Mouse (Mus musculus): ENCODE measurements around the gene Dot1l.
"Not testable (repeated sequence)": the region's sequence is repeated elsewhere in the genome, so short reads cannot be mapped to it uniquely, and the experiment has no call there.

Dot1l gene

DNA sequence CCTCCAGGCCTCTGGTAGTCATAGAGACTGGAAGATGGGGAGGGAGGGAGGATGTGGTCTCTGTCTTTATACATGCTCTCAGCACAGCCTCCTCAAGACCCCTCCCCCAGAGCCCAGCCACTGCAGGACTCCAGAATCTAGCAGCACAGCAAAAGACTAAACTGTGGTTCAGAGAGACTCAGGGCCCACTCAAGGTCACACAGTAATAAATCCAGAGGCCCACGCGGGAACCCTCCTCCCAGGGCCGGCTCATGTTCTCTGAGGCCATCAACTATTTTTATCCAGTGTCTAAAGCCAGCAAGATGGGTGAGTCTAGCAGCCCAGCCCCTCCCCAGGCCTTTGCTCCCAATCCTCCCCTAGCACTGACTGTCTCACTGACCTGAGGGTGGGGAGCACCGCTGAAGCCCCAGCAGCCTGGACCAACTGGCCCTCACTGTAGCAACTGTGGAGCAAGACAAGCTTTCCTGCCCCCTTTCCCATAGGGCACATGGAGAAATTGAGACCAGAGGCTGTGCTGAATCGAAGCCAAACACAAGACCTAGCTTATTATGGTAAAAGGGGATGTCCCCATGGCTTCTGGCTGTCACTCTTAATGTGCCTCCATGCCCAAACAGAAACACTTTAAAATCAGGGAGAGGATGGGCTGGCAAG lies 57.5 kb downstream of the Dot1l start:
- no peak for DNase-seq

DNA sequence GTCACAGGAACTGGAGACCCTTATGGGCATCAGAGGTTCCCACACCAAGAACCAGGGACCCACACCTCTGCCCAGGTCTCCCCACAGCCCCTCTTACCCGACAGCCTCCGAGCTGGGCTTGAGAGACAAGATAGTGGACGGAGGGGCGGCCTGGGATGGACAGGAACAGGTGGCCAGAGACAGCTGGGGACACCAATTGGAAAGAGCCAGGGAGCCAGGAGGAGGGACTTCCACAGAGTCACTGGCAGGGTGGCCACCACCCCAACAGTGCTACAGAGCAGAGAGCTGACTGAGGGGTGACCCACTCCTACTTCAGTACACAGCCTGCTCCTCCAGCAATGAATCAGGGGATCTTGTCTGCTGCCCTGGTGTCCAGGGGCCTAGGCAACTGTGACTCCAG lies 58.4 kb downstream of the Dot1l start, which contains the start of gene Jsrp1:
Gene Jsrp1 (minus strand): TSS at position 133 of the 400 bp plus-strand sequence.
- DNase-seq, result no peak

- DNase-seq, result no peak
Observed at GRCm38 (mm10) chr10:80814800-80815199, 59.8 kb downstream of the Dot1l start.

- DNase-seq, result not testable (repeated sequence)
Observed at GRCm38 (mm10) chr10:80816303-80816702, 61.3 kb downstream of the Dot1l start.

GRCm38 (mm10) chr10:80817164-80817563 lies 62.2 kb downstream of the Dot1l start:
- DNase-seq, result no peak

DNA sequence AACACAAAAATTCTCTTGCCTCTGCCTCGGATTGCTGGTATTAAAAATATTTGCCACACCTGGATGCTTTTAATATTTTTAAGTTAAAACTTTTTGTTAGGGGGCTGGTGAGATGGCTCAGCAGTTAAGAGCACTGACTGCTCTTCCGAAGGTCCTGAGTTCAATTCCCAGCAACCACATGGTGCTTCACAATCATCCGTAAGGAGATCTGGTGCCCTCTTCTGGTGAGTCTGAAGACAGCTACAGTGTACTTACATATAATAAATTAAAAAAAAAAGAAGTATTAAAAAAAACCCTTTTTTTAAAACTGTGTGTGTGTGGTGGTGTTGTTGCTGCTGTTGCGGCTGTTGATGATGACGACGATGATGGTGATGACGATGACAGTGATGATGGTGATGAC lies 62.9 kb downstream of the Dot1l start:
- DNase-seq, result not testable (repeated sequence)

GRCm38 (mm10) chr10:80818599-80819281 lies 63.7 kb downstream of the Dot1l start:
- DNase-seq, result no peak

- DNase-seq, result no peak
Observed at GRCm38 (mm10) chr10:80819406-80819805, 64.4 kb downstream of the Dot1l start.

- DNase-seq, result peak; percentile 38
Observed at GRCm38 (mm10) chr10:80821991-80822390, 67.0 kb downstream of the Dot1l start.

DNA sequence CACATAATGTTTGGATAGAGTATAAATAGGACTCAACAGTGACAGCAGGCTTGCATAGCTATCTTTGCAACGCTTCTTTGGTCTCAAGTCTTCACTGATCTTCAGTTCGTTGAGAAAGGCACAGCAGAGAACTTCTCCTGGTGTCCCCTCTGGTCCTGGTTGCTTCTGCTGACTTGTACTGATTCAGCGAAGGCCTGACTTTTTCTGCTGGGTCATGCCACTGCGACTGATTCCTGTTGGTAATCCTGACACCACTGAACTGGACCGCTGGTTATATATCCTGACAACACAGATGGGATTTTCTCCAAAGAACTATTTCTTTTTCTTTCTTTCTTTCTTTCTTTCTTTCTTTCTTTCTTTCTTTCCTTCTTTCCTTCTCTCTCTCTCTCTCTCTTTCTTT lies 67.5 kb downstream of the Dot1l start:
- no peak for DNase-seq

GRCm38 (mm10) chr10:80823316-80823715 lies 68.3 kb downstream of the Dot1l start:
- no peak for DNase-seq

- DNase-seq, result no peak
Observed at GRCm38 (mm10) chr10:80823847-80824643, 69.0 kb downstream of the Dot1l start.

DNA sequence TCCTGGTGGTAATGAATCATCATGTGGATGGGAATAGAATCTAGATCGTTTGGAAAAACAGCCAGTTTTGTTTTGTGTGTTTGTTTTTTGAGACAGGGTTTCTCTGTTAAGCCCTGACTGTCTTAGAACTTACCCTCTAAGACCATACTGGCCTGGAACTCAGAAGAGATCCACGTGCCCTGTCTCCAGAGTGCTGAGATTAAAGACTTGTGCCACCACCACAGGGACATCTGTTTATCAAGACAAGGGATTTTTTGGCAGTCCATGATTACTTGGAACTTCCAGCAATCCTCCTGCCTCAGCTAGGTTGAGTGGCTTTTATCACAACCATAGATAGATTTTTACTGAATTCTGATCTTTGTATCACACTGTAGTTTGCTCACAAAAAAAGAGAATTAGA lies 69.8 kb downstream of the Dot1l start:
- DNase-seq, result no peak

GRCm38 (mm10) chr10:80826151-80827062 lies 71.4 kb downstream of the Dot1l start, which contains the start of gene Oaz1:
TSS of gene Oaz1 (plus strand) at chr10:80826656.
- peak; percentile 98 for DNase-seq

- DNase-seq, result no peak
Observed at GRCm38 (mm10) chr10:80827063-80827869, 72.3 kb downstream of the Dot1l start.

DNA sequence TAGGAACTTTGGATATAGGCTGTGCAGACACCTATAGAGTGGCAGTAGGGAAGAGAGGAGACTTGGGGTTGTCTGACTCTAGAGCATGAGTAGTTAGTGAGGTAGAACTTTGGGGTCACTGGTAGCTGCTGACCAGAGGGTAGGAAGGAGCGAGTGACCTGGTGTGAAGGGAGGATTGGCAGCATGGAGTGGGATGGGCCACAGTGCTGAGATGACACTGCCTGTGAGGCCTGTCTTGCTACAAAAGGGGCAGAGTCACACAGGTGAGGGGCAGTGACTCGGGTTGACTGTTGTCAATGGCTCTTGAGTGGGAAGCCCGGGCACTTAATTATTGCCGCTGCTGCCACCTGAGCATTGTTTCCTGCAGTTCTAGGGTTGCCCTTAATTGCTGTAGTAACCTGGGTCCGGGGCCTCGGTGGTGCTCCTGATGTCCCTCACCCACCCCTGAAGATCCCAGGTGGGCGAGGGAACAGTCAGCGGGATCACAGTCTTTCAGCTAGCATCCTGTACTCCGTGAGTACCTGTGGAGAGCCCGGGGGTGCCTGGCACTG lies 72.9 kb downstream of the Dot1l start:
- no peak for DNase-seq

DNA sequence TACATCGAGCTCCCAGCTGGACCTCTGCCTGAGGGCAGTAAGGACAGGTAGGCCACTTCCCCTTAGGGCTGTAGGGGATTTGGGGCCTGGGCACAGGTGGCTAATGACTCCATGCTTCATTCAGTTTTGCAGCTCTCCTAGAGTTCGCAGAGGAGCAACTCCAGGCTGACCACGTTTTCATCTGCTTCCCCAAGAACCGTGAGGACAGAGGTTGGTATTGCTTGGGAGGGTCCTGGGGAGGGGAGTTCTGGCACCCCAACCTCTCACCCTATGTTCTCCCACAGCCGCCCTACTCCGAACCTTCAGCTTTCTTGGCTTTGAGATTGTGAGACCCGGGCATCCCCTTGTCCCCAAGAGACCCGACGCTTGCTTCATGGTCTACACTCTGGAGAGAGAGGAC lies 73.6 kb downstream of the Dot1l start:
- DNase-seq, result not testable (repeated sequence)

DNA sequence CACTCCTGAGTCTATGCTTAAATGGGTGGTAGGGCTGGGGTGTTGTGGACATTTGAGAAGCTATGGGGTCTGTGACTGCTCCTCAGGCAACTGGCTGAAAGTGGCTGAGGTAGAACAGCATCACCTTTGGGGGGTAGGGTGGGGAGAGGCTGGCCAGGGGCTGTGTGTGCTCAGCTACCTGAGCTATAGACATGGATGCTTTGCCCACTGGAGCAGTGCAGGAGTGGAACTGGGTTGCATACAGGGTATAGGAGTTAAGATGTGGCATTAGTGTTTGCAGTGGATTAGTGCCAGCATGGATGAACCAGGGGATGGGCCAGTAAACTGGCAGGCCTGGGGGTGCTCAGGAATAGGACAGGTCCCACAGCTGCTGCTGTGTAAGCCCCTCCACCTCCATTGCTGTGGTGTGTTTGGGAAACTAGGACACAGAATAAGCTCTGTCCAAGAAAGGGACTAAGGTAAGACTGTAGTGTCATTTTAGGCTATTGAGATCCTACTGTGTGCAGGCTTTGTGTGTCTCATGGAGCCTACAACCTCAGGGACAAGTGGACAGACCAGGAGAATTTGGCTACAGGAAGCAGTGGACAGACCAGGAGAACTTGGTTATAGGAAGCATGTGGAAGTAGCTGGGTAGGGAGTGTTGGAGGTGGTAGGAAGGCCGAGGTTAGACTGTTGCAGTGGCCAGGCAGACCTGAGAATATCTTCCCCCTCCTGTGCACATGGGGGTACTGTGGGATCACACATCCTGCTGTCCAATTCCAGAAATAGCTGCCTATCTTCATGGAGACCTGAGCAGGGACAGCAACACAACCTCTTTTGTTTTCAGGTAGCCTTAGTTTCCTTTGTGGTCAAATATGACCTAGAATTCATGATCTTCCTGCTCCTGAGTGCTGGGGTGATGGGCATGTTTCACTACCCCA lies 74.6 kb downstream of the Dot1l start:
- DNase-seq, result no peak

DNA sequence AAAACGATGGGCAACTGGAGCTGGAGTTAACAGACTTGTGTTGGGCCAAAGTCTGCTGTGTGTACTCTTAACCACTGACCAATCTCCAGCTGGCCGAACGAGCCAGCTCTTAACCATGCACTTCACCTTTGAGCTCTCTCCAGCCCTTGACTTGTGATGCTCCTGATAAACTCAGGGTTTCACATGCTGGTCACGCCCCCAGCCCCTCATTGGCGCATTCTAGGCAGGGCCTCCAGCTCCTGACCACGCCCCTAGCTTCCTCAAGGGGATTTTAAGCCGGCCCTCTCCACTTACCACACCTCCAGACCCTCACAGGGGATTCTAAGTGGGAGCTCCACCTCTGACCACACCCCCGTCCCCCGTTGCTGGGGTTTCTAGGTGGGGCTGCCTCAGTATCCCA lies 76.1 kb downstream of the Dot1l start:
- DNase-seq, result peak; percentile 69

DNA sequence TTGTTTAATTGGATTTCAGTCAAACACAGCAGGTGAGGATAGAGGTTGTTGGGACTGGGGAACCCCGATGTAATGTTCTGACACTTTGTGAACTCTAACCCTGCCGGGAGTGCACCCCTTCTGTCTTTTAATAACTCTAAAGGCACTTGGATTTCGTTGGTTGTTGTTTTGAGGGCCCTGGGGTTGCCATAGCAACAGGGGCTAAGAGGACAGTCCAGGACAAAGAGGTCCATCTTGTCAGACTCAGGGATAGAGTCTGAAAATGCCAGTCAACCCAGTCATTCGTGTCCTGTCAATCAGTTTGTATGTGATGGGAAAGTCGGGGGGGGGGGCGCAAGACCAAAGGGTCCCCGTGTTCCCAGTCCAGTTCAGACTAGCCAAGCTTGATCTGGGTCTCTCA lies 77.8 kb downstream of the Dot1l start:
- DNase-seq, result no peak
